Mouse (Mus musculus) megakaryocyte, embryonic 14.5 days (primary cell): ENCODE measurements around the gene Tmem186. TPM values are rescaled to one million over a fixed set of nuclear protein-coding genes. Genes with fewer than 3 reads are reported as not detected.

Experiments used
- H3K27me3 ChIP-seq: replicated peaks from 2 replicates; pipeline ENCODE3; 2012; ENCODE audit warnings: inconsistent platforms
- H3K36me3 ChIP-seq: replicated peaks from 2 replicates; pipeline ENCODE3; 2012; ENCODE audit warnings: low read length, inconsistent platforms, mixed read lengths
- H3K4me1 ChIP-seq: 2 replicates; pipeline ENCODE4 v1.6.1; 2012; ENCODE audit warnings: inconsistent platforms
- H3K4me3 ChIP-seq: replicated peaks from 2 replicates; pipeline ENCODE3; 2012; ENCODE audit warnings: moderate library complexity, mild to moderate bottlenecking, inconsistent platforms
- H3K9me3 ChIP-seq: 2 replicates; pipeline ENCODE4 v1.6.1; 2012; ENCODE audit warnings: inconsistent platforms
- FLI1 ChIP-seq: IDR thresholded peaks from 2 replicates; pipeline ENCODE4 v1.6.1; 2012; ENCODE audit warnings: low read length, inconsistent platforms, mixed read lengths
- GATA1 ChIP-seq: IDR thresholded peaks from 3 replicates; pipeline ENCODE4 v1.6.1; 2012; ENCODE audit warnings: mixed read lengths, low read length, inconsistent platforms, borderline replicate concordance
- polyA plus RNA-seq: library from polyadenylated mRNA; stranded (reverse); fragments of >175 nt; gene quantifications from 2 replicates; pipeline ENCODE4 v1.2.3, GENCODE M21; 2012; ENCODE audit warnings: low replicate concordance; ENCODE audit not compliant: insufficient read depth

Gene Tmem186
- polyA plus RNA-seq, 1 experiment, result 2.5 TPM

GRCm38 (mm10) chr16:8676228-8676627 lies 38.7 kb upstream of the Tmem186 start:
- TF ChIP-seq FLI1 (no peak), GATA1 (no peak)
- Histone ChIP-seq H3K9me3 (no peaks in the 10 kb centered on the region), H3K4me1 (peaks cover 44% of the 10 kb centered on the region), H3K36me3 (no peaks in the 10 kb centered on the region), H3K27me3 (peaks cover 14% of the 10 kb centered on the region), H3K4me3 (no peak overlapping the region)

GRCm38 (mm10) chr16:8675559-8675958 lies 38.0 kb upstream of the Tmem186 start:
- no peak overlapping the region for H3K4me3 ChIP-seq

DNA sequence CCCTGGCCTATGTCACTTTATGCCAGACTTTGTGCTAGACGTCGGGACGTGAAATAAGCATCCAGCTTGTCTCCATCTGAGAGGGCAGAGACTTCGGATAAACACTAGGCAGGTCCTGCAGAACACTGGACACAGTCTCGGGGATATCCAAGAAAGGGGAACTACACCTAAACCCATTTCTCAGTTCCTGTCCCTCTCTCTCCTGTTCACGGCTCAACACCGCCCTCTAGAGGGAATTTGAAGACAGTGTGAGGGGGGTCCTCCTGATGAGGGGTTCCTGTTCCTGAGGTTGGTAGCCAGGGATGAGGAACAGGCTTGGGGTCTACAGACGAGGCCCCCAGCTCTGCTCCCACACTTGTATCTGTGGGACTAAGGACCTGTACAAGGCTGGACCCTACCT lies 36.7 kb upstream of the Tmem186 start:
- Histone ChIP-seq H3K4me1 (peaks cover 65% of the 10 kb centered on the region), H3K36me3 (no peaks in the 10 kb centered on the region), H3K9me3 (no peaks in the 10 kb centered on the region), H3K4me3 (peak overlapping the region; percentile 89), H3K27me3 (peaks cover 30% of the 10 kb centered on the region)
- TF ChIP-seq FLI1 (no peak), GATA1 (no peak)

More at GRCm38 (mm10) chr16:8675559-8675958, 38.0 kb upstream of the Tmem186 start:
- Histone ChIP-seq H3K9me3 (no peaks in the 10 kb centered on the region), H3K36me3 (no peaks in the 10 kb centered on the region), H3K4me1 (peaks cover 51% of the 10 kb centered on the region), H3K27me3 (peaks cover 19% of the 10 kb centered on the region)
- TF ChIP-seq FLI1 (no peak), GATA1 (no peak)

DNA sequence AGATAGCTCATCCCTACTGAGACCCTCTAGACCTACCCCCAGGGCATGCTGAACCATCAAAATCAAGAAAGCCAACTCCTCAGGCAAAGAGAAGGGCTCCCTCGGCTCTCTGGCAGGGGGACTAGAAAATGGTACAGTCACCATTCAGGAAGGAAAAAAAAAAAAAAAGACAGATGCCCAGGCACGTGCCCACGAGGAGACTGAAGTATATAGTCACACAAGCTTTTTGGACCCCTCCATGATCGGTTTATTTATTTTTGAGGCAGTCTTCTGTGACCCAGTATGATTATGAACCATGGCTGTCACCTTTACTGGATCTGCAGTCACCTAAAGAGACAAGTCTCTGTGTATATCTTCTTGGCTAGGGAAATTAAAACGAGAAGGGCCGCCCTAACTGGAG lies 35.8 kb upstream of the Tmem186 start:
- no peaks in the 10 kb centered on the region for H3K9me3 ChIP-seq
- TF ChIP-seq FLI1 (no peak), GATA1 (no peak)
- peaks cover 73% of the 10 kb centered on the region for H3K4me1 ChIP-seq
- H3K4me3 ChIP-seq, result peak overlapping the region; percentile 89
- H3K27me3 ChIP-seq, result peaks cover 30% of the 10 kb centered on the region
- peaks cover 4% of the 10 kb centered on the region for H3K36me3 ChIP-seq

DNA sequence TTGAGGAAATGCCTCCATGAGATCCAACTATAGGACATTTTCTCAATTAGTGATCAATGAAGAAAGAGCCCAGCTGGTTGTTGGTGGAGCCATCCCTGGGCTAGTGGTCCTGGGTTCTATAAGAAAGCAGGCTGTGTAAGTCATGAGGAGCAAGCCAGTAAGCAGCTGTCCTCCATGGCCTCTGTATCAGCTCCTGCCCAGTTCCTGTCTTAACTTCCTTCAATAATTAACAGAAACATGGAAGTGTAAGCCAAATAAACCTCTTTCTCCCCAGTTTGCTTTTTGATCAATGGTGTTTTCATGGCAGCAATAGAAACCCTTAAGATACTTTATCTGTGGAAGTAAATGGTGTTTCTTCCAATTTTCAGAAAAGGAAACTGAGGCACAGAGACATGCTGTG lies 35.3 kb upstream of the Tmem186 start:
- Histone ChIP-seq H3K27me3 (peaks cover 29% of the 10 kb centered on the region), H3K9me3 (no peaks in the 10 kb centered on the region), H3K4me3 (no peak overlapping the region), H3K36me3 (peaks cover 7% of the 10 kb centered on the region), H3K4me1 (peaks cover 79% of the 10 kb centered on the region)
- TF ChIP-seq GATA1, result no peak
- TF ChIP-seq FLI1, result no peak

DNA sequence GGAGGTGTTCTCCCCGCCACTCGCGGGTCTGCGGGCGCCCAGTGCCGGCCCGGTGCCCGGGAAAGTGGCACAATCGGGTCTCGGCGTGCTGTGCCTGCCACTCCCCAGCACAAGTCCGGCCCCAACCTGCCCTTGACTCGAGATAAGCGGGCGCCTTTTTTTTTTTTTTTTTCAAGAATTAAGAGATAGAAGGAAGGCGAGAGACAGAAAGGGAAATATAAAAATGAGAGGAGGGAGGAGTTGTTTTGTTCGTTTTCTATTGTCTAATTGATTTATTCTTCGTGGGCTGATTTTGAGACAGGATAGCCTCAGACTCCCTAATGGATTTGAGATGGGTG lies 34.8 kb upstream of the Tmem186 start:
- H3K4me3 ChIP-seq, result peak overlapping the region; percentile 91
- peaks cover 84% of the 10 kb centered on the region for H3K4me1 ChIP-seq
- H3K36me3 ChIP-seq, result peaks cover 7% of the 10 kb centered on the region
- peaks cover 29% of the 10 kb centered on the region for H3K27me3 ChIP-seq
- TF ChIP-seq FLI1 (no peak), GATA1 (no peak)
- no peaks in the 10 kb centered on the region for H3K9me3 ChIP-seq

DNA sequence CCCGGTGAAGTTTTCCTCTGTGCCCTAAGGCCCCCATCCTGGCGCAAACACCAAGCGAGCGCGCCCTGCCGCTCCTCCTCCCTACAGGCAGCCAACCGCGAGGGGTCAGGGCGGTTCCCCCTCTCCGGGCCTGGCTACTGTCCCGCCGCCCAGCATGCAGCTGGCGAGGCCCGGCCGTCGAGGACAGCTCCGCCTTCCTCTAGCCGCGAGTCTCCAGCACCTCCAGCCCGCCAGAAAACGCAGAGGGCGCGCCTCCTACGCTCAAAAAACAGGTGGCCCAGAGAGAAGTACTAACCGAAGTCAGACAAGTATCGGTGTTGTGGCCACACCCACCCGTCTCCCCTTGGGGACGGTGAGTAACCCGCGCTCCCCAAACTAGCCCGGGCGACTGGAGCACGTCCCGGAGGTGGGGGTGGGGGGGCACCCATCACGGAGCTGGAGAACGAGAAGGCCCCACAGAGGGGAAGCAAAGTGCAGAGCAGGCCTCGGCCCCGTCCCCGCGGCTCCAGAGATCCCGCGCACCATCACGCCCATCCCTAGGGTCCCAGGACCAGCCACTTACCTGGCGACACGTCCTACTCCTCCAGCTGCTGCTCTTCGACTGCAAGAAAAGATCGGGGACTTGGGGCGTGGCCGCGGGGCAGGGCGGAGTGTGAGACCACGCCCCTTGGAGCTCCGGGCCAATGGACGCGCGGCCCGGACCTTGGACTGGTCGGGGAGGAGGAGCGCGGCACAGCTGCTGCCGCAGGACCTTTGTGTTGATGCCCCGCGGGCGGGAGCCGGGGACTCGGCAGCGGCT lies 34.2 kb upstream of the Tmem186 start, which contains the start of gene Carhsp1:
Carhsp1 (minus strand) TSS at position 605 of the 799 bp plus-strand sequence.
- TF ChIP-seq GATA1 (no peak), FLI1 (no peak)
- peaks cover 29% of the 10 kb centered on the region for H3K27me3 ChIP-seq
- peak within 1 kb of the TSS; percentile 91 for H3K4me3 ChIP-seq
- H3K9me3 ChIP-seq, result no peaks in the 10 kb centered on the region
- peaks cover 88% of the 10 kb centered on the region for H3K4me1 ChIP-seq
- H3K36me3 ChIP-seq, result peaks cover 7% of the 10 kb centered on the region

DNA sequence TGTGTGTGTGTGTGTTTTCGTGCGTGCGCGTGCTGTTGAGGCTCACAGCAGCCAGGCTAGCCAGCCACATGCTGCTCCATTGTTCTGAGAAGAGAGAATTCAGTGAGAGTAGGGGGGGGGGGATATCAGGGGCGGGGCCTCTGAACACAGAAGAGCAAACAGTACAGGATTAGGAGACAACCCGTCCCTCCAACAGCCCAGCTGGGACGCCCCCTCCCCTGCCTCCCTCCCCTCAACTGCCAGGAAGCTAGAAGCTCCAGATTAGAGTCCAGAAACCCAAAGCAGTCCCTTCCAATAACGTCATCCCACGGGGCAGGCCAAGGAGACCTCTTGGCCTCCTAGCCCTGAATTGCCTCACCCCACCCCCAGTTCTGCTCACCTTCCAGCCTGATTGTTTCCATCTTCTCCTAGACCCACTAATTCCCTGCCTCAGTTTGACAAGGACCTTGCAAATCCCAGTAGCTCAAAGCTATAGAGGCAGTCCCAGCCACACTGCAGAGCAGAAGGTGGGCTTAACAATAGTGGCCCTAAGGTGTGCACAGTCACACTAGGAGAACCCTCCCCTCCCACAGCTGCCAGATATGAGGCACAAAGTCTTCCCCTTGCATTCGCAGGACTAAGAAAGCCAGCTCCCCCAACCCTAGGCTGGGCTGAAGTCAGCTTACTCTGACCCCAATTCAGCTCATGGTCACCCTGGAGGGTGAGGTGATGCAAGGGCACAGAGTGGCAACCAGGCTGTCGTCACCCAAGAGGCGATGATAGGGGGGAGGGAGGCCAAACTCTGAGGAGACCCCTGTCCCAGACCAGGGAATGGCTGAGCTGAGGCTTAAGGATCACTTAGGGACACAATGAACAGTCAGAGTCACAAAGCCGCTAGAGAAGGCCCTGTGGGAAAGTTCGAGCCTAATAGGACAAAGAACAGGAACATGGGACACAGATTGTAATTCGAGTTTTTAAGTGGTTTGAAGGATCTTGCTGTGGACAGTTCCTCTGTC lies 32.8 kb upstream of the Tmem186 start:
- TF ChIP-seq GATA1, result no peak
- H3K36me3 ChIP-seq, result peaks cover 15% of the 10 kb centered on the region

DNA sequence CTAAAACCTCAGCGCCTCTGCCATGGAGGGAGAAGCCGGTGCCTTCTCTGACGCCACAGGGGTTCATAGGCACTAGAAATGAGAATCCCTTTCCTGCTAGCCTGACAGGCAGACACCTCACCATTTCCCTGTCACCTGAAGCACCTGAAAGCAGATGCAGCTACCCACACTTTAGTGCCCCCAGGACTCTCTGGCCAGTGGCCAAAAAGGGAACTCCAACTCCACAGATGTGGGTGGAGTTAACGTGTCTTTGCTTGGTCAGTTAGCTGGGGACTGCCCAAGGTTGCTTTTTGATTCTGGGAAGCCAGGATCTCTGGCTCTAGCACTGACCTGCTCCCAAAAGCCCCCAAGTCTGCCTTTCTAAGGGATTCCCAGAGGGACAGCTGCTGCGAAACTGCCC lies 31.9 kb upstream of the Tmem186 start:
- TF ChIP-seq GATA1 (no peak), FLI1 (no peak)
- H3K4me1 ChIP-seq, result peaks cover 92% of the 10 kb centered on the region
- H3K27me3 ChIP-seq, result peaks cover 24% of the 10 kb centered on the region
- H3K9me3 ChIP-seq, result no peaks in the 10 kb centered on the region
- H3K4me3 ChIP-seq, result no peak overlapping the region
- H3K36me3 ChIP-seq, result peaks cover 20% of the 10 kb centered on the region

More for the DNA sequence above, 32.8 kb upstream of the Tmem186 start:
- peaks cover 24% of the 10 kb centered on the region for H3K27me3 ChIP-seq
- no peaks in the 10 kb centered on the region for H3K9me3 ChIP-seq
- peaks cover 91% of the 10 kb centered on the region for H3K4me1 ChIP-seq
- peak overlapping the region; percentile 91 for H3K4me3 ChIP-seq

GRCm38 (mm10) chr16:8668386-8668785 lies 30.9 kb upstream of the Tmem186 start:
- no peak overlapping the region for H3K4me3 ChIP-seq
- H3K4me1 ChIP-seq, result peaks cover 86% of the 10 kb centered on the region
- no peaks in the 10 kb centered on the region for H3K9me3 ChIP-seq
- TF ChIP-seq FLI1 (no peak), GATA1 (no peak)
- H3K27me3 ChIP-seq, result peaks cover 22% of the 10 kb centered on the region
- H3K36me3 ChIP-seq, result peaks cover 27% of the 10 kb centered on the region
